Comparison of ENCODE assay signal across 10 mouse cellular contexts in genomic region chr1:74094497-74095270, GRCm38 (mm10). TPM values are rescaled to one million over a fixed set of nuclear protein-coding genes. Genes with fewer than 3 reads are reported as not detected.
DNase-seq lines count a peak whose midpoint lies in the region; ATAC-seq lines count a peak whose summit lies in the region.
"Had no signal": no experiment of that assay in that cellular context is flagged by ENCODE, and none has a peak within 500 bp of the region (broad histone marks: within the 10 kb centered on the region; RNA-seq: fewer than 3 reads in every experiment).

No protein-coding gene starts in this region.

- H3K27me3 ChIP-seq in forebrain, embryonic 13.5 days = peaks cover 4% of the 10 kb centered on the region
- H3K27me3 ChIP-seq in forebrain, embryonic 12.5 days = peaks cover 30% of the 10 kb centered on the region
- H3K27me3 ChIP-seq in midbrain, embryonic 10.5 days (ENCODE audit: low read depth, poor library complexity, severe bottlenecking) = peaks cover 70% of the 10 kb centered on the region
- H3K27me3 ChIP-seq in midbrain, embryonic 16.5 days (ENCODE audit: control insufficient read depth, insufficient read depth, low read depth, low read length) = peaks cover 6% of the 10 kb centered on the region; the same call in 1 of the 2 replicates
- H3K27me3 ChIP-seq in embryonic facial prominence, embryonic 12.5 days = 0 out of 2 replicates have a peak, but pooled peaks cover 13% of the 10 kb centered on the region

- no peak overlapping the region for H3K9ac ChIP-seq in forebrain, embryonic 13.5 days
- no peak overlapping the region for H3K9ac ChIP-seq in forebrain, embryonic 12.5 days
- H3K9ac ChIP-seq in midbrain, embryonic 16.5 days (ENCODE audit: low read depth, low read length) = no peak overlapping the region
- no peak overlapping the region for H3K9ac ChIP-seq in embryonic facial prominence, embryonic 12.5 days

- H3K27ac ChIP-seq in forebrain, embryonic 13.5 days = no peak overlapping the region
- no peak overlapping the region for H3K27ac ChIP-seq in forebrain, embryonic 12.5 days
- H3K27ac ChIP-seq in midbrain, embryonic 10.5 days (replicated peaks) = peak overlapping the region; percentile 43; the same call in 1 of the 2 replicates
- no peak overlapping the region for H3K27ac ChIP-seq in midbrain, embryonic 16.5 days (ENCODE audit: low read length)
- H3K27ac ChIP-seq in embryonic facial prominence, embryonic 12.5 days = no peak overlapping the region

- H3K4me1 ChIP-seq in forebrain, embryonic 13.5 days = peaks cover 66% of the 10 kb centered on the region
- H3K4me1 ChIP-seq in forebrain, embryonic 12.5 days = peaks cover 56% of the 10 kb centered on the region
- peaks cover 65% of the 10 kb centered on the region for H3K4me1 ChIP-seq in midbrain, embryonic 10.5 days
- H3K4me1 ChIP-seq in midbrain, embryonic 16.5 days (ENCODE audit: control insufficient read depth, insufficient read depth, low read length) = peaks cover 16% of the 10 kb centered on the region
- H3K4me1 ChIP-seq in embryonic facial prominence, embryonic 12.5 days = peaks cover 74% of the 10 kb centered on the region

- peak; percentile 43 for DNase-seq in midbrain, embryonic 10.5 days (ENCODE audit: low spot score)
- no peak for DNase-seq in gastrocnemius, adult 18-20 months (ENCODE audit: low spot score)
- DNase-seq in adrenal gland, adult (ENCODE audit: inconsistent age in 2 of 2, low spot score in 1 of 2) = no peak

- no peak overlapping the region for H3K4me2 ChIP-seq in forebrain, embryonic 13.5 days
- no peak overlapping the region for H3K4me2 ChIP-seq in forebrain, embryonic 12.5 days
- no peak overlapping the region for H3K4me2 ChIP-seq in midbrain, embryonic 16.5 days (ENCODE audit: low read length)
- H3K4me2 ChIP-seq in embryonic facial prominence, embryonic 12.5 days (replicated peaks) = 0 out of 2 replicates have a peak overlapping the region, but pooled peaks have one; percentile 0

- H3K9me3 ChIP-seq in forebrain, embryonic 13.5 days (replicated peaks) = no peaks in the 10 kb centered on the region
- no peaks in the 10 kb centered on the region for H3K9me3 ChIP-seq in forebrain, embryonic 12.5 days
- H3K9me3 ChIP-seq in midbrain, embryonic 10.5 days (replicated peaks) = no peaks in the 10 kb centered on the region
- H3K9me3 ChIP-seq in midbrain, embryonic 16.5 days (replicated peaks; ENCODE audit: control insufficient read depth, low read length, poor library complexity, severe bottlenecking) = no peaks in the 10 kb centered on the region
- H3K9me3 ChIP-seq in embryonic facial prominence, embryonic 12.5 days = no peaks in the 10 kb centered on the region

- no peak overlapping the region for H3K4me3 ChIP-seq in forebrain, embryonic 13.5 days
- no peak overlapping the region for H3K4me3 ChIP-seq in forebrain, embryonic 12.5 days (replicated peaks)
- H3K4me3 ChIP-seq in midbrain, embryonic 10.5 days = no peak overlapping the region
- no peak overlapping the region for H3K4me3 ChIP-seq in midbrain, embryonic 16.5 days (ENCODE audit: low read depth, low read length)
- H3K4me3 ChIP-seq in embryonic facial prominence, embryonic 12.5 days = no peak overlapping the region
- H3K4me3 ChIP-seq: erythroblast, embryonic 14.5 days had no signal

- H3K36me3 ChIP-seq in forebrain, embryonic 13.5 days (ENCODE audit: poor library complexity, severe bottlenecking) = no peaks in the 10 kb centered on the region
- no peaks in the 10 kb centered on the region for H3K36me3 ChIP-seq in forebrain, embryonic 12.5 days (replicated peaks)
- H3K36me3 ChIP-seq in midbrain, embryonic 10.5 days = no peaks in the 10 kb centered on the region
- H3K36me3 ChIP-seq in midbrain, embryonic 16.5 days (ENCODE audit: control insufficient read depth, insufficient read depth, low read length) = no peaks in the 10 kb centered on the region
- H3K36me3 ChIP-seq in embryonic facial prominence, embryonic 12.5 days = no peaks in the 10 kb centered on the region

- ATAC-seq in forebrain, embryonic 13.5 days = 0 out of 2 replicates have a peak, but pooled peaks have one; percentile 5
- ATAC-seq in forebrain, embryonic 12.5 days (ENCODE audit: low FRiP score) = no peak
- ATAC-seq in midbrain, embryonic 16.5 days = no peak
- ATAC-seq in embryonic facial prominence, embryonic 12.5 days (ENCODE audit: insufficient number of reproducible peaks, insufficient read depth, low FRiP score, low TSS enrichment) = no peak
- ATAC-seq in megakaryocyte, adult 5-6 weeks (ENCODE audit: poor library complexity, severe bottlenecking) = peak; percentile 64

- WGBS in forebrain, embryonic 13.5 days = 48% methylated on average over 7 of the region's 7 CpGs
- WGBS in forebrain, embryonic 12.5 days = 53% methylated on average over 7 of the region's 7 CpGs
- WGBS in midbrain, embryonic 10.5 days = 53% methylated on average over 7 of the region's 7 CpGs
- 51% methylated on average over 7 of the region's 7 CpGs for WGBS in midbrain, embryonic 16.5 days
- WGBS in embryonic facial prominence, embryonic 12.5 days = 43% methylated on average over 7 of the region's 7 CpGs

RNA-seq across cellular contexts. Expression of gene Tns1, which starts 29.6 kb away (rescaled TPM):
- polyA plus RNA-seq in forebrain, embryonic 13.5 days (2015; fragmentation: Nextera tagmentation; extraction: Ambion mirVana) = 10.4 and 10.6 TPM in 2 replicates
- polyA plus RNA-seq in forebrain, embryonic 12.5 days (2016; fragmentation: Nextera tagmentation; extraction: Ambion mirVana) = 13.0 and 15.9 TPM in 2 replicates
- 10.3 and 13.4 TPM in 2 replicates for polyA plus RNA-seq in midbrain, embryonic 10.5 days (2016; fragmentation: Nextera tagmentation; extraction: Ambion mirVana)
- polyA plus RNA-seq in midbrain, embryonic 16.5 days (2015; fragmentation: Nextera tagmentation; extraction: Ambion mirVana) = 8.2 and 11.8 TPM in 2 replicates
- polyA plus RNA-seq in embryonic facial prominence, embryonic 12.5 days (2016; fragmentation: Nextera tagmentation; extraction: Ambion mirVana) = 38.8 and 39.4 TPM in 2 replicates
- 4.9 and 5.5 TPM in 2 replicates for total RNA-seq in megakaryocyte, adult 5-6 weeks (2015)
- 2.9 and 3.2 TPM in 2 replicates for total RNA-seq in megakaryocyte, adult 5-6 weeks (2017)
- 100 to 1,000 TPM; 226 to 298 TPM for total RNA-seq in gastrocnemius, adult 18-20 months (2021)

RNA-seq across cellular contexts. Expression of gene Rufy4, which starts 30.7 kb away (rescaled TPM):
- polyA plus RNA-seq in forebrain, embryonic 13.5 days (2015; fragmentation: Nextera tagmentation; extraction: Ambion mirVana) = 0.19 and 0.26 TPM in 2 replicates
- polyA plus RNA-seq in forebrain, embryonic 12.5 days (2016; fragmentation: Nextera tagmentation; extraction: Ambion mirVana) = 0.24 and 0.33 TPM in 2 replicates
- 0.29 and 0.51 TPM in 2 replicates for polyA plus RNA-seq in midbrain, embryonic 10.5 days (2016; fragmentation: Nextera tagmentation; extraction: Ambion mirVana)
- polyA plus RNA-seq in midbrain, embryonic 16.5 days (2015; fragmentation: Nextera tagmentation; extraction: Ambion mirVana) = 0.17 and 0.49 TPM in 2 replicates
- polyA plus RNA-seq in embryonic facial prominence, embryonic 12.5 days (2016; fragmentation: Nextera tagmentation; extraction: Ambion mirVana) = 0.22 and 0.26 TPM in 2 replicates
- 0.25 and 0.38 TPM in 2 replicates for total RNA-seq in megakaryocyte, adult 5-6 weeks (2015)
- total RNA-seq in megakaryocyte, adult 5-6 weeks (2017) = 1.1 and 2.5 TPM in 2 replicates
- total RNA-seq in gastrocnemius, adult 18-20 months (2021) = under 1 TPM; 0.09 to 0.11 TPM
- total RNA-seq: left cerebral cortex, adult 18-20 months had no signal
- polyA plus RNA-seq: erythroblast, embryonic 14.5 days had no signal

RNA-seq across cellular contexts. Expression of gene Cxcr2, which starts 59.1 kb away (rescaled TPM):
- 0.14 TPM in 1 of 2 replicates, not detected in the other for polyA plus RNA-seq in forebrain, embryonic 13.5 days (2015; fragmentation: Nextera tagmentation; extraction: Ambion mirVana)
- polyA plus RNA-seq in forebrain, embryonic 12.5 days (2016; fragmentation: Nextera tagmentation; extraction: Ambion mirVana) = 0.14 TPM in 1 of 2 replicates, not detected in the other
- 0.07 TPM in 1 of 2 replicates, not detected in the other for polyA plus RNA-seq in midbrain, embryonic 10.5 days (2016; fragmentation: Nextera tagmentation; extraction: Ambion mirVana)
- polyA plus RNA-seq in midbrain, embryonic 16.5 days (2015; fragmentation: Nextera tagmentation; extraction: Ambion mirVana) = 0.08 and 0.09 TPM in 2 replicates
- 0.08 and 0.10 TPM in 2 replicates for polyA plus RNA-seq in embryonic facial prominence, embryonic 12.5 days (2016; fragmentation: Nextera tagmentation; extraction: Ambion mirVana)
- 63.7 and 72.6 TPM in 2 replicates for total RNA-seq in megakaryocyte, adult 5-6 weeks (2015)
- 77.3 and 107 TPM in 2 replicates for total RNA-seq in megakaryocyte, adult 5-6 weeks (2017)
- not detected for total RNA-seq in gastrocnemius, adult 18-20 months (2021)
- total RNA-seq: left cerebral cortex, adult 18-20 months had no signal

Comparison
In these comparisons a context has a peak if more than half of its experiments do, and no peak if none do; other contexts are left out.
1. ATAC-seq: peak in forebrain, embryonic 13.5 days (single experiment) and megakaryocyte, adult 5-6 weeks (single experiment); none in forebrain, embryonic 12.5 days (single experiment), midbrain, embryonic 16.5 days (single experiment) and embryonic facial prominence, embryonic 12.5 days (single experiment).